Mouse (Mus musculus): Measurements from ENCODE around the gene 9430015G10Rik.

GRCm38 (mm10) chr4:156069701-156070100 lies 40.1 kb upstream of the 9430015G10Rik start:
- no peak for TF ChIP-seq CTCF (IDR thresholded peaks at IDR 0.05; ENCODE audit: borderline replicate concordance, control insufficient read depth, extremely low read depth, insufficient read depth, low read length, poor library complexity)
- TF ChIP-seq POLR2A (IDR thresholded peaks at IDR 0.05; ENCODE audit: control insufficient read depth, extremely low read depth, insufficient read depth, low read length, poor library complexity), result no peak
